Mouse (Mus musculus) right cerebral cortex, postnatal 4 days (tissue): ENCODE results near the gene 2210016F16Rik.
"Not testable (repeated sequence)": the region's sequence is repeated elsewhere in the genome, so short reads cannot be mapped to it uniquely, and the experiment has no call there.

ENCODE experiments used
- DNase-seq: peaks from one replicate; pipeline ENCODE4 v3.0.0-alpha.2; 2022

2210016F16Rik gene

DNA sequence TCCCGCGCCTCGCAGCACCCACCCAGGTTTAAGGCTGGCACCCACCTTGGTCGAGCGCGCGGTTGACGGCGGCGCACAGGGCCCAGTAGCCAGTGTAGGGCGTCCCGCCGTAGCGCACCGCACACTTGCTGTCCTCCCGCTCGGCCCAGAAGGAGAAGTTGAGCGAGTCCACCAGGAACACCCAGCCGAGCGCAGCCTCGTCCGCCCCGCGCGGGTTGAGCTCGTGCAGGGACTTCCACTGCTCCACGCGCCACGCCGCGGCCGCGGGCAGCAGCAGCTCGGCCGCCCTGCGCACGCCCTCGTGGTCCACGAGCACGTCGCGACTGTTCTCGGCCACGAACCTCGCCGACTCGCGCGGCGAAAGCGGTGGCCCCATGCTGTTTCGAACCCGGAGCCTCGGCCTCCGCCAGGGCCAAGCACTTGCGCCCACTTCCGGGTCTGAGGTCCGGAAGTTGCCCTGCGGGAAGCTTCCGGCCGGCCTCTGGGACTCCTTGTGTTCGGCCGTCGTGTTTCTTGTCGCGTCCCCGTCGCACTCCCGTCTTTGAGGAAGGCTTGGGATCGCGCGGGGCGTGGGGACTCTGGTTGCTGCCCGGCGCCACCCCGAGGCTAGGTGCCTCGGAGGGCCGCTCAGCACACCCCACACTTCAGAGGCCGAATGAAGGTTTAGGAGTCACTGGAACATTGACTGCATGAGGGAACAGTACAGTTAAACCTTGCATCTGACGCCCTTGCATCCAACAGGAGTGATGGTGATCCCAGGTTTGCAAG is at the start of gene 2210016F16Rik:
TSS of gene 2210016F16Rik (minus strand) at position 447 of the 768 bp plus-strand sequence.
- DNase-seq = peak; percentile 57

DNA sequence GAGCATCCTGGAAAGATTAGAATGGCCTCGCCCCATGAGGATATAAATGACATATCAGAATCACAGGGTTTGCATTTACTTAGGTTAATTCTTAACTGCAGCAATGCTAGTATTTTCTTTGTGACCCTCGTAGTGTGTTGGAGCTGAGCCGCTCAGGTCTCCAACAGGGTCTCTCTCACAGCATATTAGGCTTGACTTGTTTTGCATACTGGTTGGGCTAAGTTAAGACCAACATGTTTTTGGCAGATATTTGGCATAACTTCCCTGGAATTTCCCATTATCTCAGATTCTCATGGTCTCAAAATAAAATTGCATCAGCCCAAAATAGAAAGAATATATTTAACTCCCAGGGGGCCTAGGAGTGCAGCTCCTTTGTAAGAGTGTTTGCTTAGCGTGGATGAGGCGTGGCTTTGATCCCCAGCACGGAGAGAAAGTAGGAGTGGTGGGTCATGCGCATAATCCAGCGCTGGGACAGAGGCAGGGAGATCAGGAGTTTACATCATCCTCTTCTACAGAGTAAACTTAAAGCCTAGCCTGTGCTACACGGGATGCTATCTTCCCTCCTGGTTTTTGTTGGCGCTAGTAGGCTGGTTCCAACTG is 38.1 kb upstream of the 2210016F16Rik start:
- no peak for DNase-seq

DNA sequence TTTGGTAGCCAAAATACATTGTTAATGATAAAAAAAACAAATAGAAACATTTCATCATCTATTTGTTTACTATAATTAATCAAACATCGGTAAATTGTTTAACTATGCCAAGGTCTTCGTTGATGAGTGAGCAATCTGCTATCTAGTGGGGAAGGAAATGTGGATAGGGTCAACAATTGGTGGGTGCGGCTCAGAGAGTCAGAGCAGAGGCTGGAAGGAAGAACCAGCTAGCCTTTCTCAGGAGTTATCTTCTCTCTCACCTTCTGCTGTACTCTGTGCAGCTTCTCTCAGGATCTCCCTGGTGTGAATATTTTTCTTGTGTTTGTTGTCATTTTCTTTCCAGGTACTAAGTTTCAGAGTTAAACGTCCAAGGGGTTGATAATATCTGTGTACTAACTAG is 37.2 kb upstream of the 2210016F16Rik start:
- DNase-seq = no peak

DNA sequence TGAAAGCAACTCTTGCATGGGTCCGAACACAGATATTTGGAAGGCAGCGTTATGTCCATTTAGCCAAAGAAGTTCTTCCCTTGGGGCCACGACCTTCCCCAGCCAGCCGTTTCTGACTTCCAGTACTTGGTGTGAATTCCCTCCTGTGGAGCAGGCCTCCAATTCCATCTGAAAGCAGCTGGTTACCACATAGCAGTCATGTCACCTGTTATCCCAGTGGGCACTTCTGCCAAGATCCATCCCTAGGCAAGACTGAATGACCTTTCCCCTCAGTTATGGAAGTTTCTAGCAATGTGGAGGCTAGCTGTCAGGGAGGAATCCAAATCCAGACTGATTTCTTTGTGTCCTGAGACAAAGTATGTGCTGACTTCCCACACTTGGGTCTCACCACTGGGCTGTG is 36.0 kb upstream of the 2210016F16Rik start:
- no peak for DNase-seq

DNA sequence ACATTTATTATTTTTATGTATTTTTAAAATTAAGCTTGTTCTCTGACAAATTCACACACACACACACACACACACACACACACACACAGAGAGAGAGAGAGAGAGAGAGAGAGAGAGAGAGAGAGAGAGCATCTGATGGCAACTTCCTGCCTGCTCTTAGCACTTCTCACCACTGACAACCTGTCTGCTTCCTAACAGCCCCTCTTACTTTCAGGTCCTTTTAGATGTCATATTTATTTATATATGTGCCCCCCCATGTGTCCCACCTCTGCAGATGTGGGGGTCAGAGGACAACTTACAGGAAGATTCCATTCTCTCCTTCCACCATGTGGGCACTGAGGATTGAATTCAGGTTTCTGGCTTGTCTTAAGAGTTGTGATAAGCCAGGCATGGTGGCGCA is 34.2 kb upstream of the 2210016F16Rik start:
- no peak for DNase-seq

DNA sequence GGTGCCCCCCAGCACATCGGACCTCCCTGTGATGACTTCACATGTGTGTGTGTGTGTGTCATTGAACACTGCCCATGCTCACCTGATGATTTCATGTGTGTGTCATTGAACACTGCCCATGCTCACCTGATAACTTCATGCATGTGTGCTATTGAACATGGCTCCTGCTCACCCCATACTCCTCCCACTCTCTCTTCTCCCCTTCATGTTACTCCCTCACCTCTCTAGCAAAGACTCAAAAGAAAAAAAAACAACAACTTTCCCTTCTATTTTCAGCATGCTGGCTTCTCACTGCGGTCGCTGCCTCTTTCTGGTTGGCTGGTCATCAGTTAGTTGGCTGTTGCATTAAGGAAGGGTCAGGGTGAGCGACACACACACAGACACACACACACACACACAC is 33.6 kb upstream of the 2210016F16Rik start:
- no peak for DNase-seq

DNA sequence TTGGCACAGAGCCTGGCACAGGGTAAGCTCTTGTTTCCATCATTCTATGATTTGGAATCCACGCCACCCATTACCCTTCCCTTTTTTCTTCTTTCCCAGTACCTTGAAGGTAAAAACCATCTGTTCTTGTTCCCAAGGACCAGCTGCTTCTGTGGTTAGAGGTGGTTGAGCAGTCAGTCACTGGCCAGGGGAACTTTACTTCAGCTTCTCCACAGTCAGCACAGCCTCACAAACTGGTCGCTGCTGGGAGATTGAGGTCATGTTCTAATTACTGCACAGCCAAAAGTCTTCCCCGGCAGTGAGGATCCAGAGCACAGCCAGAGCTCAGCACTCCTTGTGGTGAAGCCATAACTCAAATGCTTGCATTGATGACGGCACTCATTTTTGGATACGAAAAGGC is 30.8 kb upstream of the 2210016F16Rik start:
- no peak for DNase-seq

DNA sequence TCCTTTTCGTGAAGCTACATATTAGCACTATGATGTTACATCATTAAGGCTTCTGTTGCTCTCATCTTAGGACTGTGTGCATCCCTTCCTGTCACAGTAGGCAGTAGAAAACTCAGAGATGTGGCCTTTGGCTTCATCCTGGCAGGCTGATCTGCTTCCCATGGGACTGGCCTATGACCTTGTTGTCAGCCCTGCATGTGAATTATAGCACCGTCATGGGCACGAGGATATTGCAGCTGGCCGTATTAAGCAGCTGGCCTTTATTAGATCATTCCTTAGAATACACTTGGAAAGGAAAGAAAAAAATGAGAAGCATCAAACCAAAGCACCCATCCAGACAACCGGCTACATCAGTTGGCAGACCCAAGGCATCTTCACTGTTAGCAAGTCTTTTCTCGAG is 30.3 kb upstream of the 2210016F16Rik start:
- DNase-seq = no peak

DNA sequence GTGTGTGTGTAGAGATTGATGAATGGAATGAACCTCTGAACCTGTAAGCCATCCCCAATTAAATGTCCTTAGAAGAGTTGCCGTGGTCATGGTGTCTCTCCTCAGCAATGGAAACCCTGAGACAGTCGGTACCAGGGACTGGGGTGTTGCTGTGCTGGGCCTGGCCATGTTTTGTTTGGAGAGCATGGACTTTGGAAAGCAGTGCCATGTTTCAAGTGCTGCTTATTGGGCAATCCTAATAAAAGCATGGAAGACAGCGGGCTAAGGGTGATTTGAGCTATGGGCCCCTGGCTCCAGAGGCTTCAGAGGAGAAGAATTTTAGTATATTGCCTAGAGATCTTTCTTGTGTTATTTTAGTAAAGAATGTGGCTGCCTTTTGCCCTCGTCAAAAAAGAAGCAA is 26.0 kb upstream of the 2210016F16Rik start:
- DNase-seq = no peak

DNA sequence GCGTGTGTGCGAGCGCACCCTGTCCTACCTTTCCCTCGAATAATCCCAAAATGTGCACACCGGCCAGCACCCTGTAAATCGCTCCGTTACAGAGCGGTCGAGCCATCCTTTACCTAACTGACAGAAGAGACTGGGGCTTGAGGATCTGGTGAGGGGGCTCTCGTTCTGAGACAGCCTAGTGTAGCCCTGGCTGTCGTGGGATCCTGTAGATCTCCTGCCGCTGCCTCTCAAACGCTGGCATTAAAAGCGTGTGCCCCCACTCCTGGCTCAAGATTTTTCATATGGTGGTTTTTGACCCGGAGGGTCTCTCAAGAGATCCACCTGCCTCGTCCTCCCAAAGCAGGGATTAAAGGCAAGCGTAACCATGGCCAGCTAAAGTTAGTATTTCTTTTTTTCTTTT is 18.2 kb upstream of the 2210016F16Rik start, which contains the start of gene Hnrnpk:
TSS of gene Hnrnpk (minus strand) at position 101 of the 400 bp plus-strand sequence.
- not testable (repeated sequence) for DNase-seq

DNA sequence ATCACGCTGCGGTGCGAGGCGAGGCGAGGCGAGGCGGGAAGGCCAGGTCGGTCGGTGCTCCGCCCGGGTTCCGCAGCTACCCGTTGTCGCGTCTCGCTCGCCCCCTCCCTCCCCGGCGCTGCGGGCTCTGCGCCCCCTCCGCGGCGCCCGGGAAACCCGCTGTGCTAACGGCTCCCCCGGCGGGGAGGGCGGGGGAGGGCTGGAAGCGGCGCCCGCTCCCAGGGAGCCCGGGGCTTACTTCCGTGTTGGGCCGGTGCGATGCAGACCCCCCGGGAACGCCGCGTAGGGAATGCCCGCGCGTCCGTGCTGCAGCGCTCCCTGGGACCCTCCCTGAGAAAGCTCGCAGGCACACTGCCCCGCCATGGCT is 17.7 kb upstream of the 2210016F16Rik start:
- DNase-seq = no peak

DNA sequence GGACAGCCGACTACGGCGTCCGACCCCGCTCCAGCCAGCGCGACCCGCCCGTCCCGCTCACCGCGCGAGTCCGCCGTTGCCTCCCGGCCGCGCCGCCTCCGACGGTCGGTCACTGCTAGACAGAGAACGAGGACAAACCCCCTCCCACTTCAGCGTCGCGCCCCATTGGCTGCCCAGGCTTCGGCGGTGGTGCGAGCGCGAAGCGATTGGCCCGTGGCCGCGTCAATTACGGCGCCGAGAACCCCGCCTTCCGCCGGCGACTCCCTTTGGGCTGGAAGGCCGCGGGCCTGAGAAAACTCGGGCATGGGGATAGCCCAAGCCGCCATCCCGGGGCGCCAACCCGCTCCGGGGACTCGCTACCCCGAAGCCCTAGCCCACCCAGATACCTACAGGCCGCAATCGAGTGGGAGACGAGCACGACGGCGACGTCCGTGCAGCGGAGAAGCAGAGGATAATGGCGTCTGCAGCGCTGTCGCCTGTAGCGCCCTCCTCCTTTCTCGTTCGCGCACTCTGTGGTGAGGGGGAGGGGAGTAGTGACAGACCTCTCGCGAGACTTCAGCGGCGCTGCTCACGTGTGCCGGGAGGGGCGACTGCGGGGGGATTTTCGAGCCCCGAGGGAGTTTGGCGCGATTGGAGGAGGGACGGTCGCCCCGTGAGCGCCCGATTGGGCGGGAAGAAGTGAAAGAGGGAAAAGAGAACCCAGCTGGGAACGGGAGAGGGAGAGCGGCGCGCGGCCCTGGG is 17.1 kb upstream of the 2210016F16Rik start, which contains the start of gene Rmi1:
TSS of gene Rmi1 (plus strand) at position 246 of the 741 bp plus-strand sequence.
- peak; percentile 98 for DNase-seq

DNA sequence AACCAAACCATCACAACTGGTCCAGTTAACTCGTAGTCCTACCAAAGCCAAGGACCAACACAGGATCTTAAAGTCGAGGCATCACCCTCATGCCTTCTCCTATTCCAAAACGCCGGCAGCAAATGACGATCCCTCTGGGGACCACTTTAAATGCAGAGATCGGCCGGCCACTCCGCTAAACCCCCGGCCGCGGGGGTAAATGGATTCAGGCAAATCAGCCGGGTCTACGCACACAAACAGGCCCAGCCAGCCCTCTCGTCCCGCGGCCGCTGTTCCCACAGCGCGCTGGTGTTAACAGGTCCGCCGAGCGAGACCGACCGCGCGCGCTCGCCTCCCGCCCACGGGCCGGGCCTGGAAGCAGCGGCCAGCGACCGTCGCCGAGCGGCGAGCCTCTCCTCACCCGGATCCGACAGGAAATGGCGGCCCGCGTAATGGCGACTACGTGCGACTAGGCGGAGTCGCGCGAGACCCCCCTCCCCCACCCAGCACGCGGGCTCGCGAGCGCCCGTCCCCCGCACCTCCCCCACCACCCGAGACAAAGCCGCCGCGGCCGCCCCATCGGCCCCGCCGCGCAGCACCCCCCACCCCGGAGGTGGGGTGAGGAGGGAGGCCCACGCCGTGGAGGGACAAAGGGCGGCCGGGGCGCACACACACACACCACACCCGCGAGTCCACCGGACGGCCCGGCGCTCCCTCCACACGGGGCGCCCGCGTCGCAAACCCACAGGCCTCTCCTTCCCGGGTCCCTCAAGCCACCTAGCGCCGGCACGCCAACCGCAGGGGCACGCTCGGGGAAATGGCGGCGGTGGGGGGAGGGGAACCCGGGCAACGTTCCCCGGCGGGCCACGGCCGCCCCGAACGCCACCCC is 16.3 kb upstream of the 2210016F16Rik start:
- DNase-seq = peak; percentile 90

DNA sequence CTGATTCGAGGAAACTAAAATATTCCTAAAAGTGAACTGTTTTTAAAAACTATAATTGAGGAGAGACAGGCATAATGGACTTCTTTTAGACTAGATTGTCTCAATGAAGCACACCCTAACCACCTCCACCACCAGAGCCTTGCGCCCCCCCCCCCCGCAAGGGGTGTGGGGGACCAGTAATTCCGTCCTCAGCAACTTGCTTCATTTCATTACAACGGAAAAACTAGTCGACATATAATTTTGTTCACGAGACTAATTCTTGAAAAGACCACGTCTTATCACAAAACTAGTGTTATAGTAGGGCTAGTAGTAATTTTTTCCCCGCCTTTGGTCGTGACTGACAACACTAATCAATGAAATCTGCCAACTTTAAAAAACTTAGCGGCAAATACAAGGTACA is 15.6 kb upstream of the 2210016F16Rik start:
- no peak for DNase-seq

DNA sequence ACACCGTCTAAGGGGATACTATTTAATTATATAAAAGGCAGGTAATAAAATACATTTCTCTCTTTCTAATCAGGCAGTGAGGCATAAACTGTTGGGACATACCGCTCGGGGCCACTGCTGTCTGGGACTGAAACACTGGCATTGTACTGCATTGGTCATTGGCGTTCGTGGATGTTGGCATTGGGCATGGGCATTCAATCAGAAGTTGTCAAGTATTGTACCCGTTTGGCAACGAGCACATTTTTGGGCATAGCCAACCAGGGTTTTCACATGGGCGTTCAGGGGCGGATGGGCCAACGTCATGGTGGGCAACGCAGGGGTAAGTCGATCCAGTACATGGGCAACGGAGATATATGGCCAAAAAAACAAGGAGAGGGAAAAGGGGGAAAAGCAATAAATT is 12.6 kb upstream of the 2210016F16Rik start:
- DNase-seq = no peak

DNA sequence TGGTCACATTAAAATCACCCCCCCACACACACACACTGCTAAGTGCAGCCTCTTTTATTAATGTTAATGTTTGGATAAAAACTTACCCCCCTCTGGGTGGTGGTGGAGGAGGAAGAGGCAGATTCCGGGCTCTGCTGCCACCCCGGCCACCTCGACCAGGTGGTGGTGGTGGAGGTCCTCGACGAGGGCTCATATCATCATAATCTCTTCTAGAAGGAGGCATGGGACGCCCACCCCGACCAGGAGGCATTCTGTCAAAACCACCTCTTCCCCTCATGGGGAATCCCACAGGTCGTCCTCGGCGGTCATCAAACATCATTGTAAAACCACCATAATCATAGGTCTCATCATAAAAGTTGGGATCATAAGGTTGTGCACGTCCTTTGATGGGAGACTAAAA is 9.4 kb upstream of the 2210016F16Rik start:
- DNase-seq = not testable (repeated sequence)

DNA sequence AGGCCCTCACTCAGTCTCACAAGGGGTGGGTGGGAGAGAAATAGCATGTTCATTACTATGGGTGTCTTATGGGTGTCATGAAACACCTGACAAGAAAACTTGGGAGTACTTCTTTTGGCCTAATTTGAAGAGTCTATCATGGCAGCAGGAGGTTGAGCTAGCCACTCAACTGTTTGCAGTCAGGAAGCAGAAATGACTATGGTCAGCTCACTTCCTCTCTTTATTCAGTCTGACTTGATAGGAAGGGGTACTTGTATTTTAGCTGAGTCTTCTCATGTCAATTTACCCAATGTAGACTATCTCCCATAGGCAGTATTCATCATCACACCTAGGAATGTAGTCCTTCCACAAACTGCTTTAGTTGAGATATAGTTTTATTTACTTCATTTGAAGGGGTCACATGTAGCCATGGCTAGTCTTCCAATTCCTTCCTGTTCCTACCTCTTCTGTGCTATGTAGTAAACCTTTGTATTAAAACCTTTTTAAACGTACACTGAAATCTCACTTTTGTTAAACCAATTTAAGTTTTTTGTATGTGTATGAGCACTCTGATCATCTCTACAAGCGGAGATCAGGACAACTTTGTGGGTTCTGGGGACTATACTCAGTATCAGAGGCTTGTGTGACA is 4.4 kb upstream of the 2210016F16Rik start:
- no peak for DNase-seq

DNA sequence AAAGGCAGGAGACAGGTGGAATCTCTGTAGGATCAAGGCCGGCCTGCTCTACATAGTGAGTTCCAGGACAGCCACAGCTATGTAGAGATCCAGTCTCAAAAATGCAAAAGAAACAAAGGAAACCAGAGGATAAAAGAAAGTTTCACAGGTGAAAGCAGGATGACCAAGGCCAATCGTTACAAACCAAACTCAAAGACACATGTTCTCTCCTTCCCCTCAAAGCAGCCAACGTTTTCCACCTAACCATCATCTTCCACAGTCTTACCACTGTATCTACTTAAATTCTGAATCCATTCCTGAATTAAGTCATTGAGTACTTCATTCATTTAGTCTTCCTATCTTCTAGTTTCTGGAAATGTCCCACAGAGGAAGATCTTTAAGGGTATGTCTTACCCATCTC is 3.4 kb upstream of the 2210016F16Rik start:
- DNase-seq = no peak

DNA sequence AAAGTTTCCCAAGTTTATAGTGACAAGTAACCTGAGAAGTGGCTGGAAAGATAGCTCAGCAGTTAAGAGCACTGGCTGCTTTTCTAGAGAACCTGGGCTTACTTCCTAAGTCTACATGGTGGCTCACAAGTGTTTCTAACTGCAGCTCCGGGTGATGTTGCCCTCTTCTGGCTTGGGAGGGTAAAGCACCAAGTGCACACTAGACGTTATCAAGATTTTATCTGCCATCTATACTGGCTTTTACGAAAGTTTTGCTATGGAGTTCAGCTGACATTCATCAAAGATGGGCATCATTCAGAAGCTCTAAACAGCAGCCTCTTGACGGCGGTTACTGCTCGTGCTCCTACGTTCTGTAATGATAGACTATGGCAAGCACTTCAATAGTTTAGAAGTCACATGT is 2.9 kb upstream of the 2210016F16Rik start:
- DNase-seq = peak; percentile 73

DNA sequence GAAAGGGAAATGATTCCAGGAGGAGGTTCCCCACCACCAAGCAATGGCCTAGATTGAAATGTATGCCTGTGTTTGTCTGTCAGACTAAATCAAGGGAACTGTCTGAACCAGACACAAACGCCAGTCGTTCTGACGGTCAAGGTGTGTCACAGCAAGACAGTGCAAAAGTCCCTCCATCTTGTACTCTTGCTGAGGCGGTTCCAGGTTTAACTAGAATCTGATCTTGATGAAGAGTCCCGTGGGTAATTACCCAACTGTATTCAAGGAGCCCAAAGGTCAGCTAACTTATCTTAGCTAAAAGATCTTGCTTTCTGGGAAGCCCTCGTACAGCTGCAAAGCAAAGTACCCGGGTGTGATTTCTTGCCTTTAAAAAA is 509 bp upstream of the 2210016F16Rik start:
- no peak for DNase-seq

DNA sequence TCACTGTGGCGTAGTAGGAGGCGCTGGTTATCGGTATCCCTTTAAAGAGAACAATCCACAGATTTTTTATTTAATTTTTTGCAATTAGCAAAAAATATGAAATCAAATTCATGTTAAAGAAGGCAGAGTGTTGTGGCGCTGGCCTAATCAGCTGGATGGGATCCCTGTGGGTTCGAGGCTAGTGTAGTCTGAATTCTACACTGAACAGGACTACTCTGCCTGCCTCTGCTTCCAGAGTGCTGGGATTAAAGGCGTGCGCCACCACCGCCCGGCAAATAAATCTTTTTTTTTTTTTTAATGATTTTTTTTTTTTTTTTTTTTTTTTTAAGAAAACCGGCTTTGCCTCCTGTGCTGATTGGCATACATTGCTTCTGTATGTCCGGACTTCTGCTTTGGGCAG is 654 bp downstream of the 2210016F16Rik start:
- no peak for DNase-seq

DNA sequence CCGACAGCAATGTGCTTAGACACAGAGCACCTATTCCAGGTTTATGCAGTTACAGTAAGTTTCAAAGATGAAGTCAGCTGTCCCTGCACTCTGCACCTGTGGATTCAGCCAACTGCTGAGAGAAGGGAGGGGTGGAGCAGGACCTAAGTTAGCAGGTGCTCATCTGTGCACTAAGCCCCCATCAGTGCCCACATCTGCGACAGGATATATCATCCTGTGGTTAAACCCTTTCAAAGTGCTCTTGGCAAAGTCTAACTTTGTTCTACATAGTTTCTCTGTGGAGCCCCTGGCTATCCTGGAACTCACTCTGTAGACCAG is 11.9 kb downstream of the 2210016F16Rik start:
- no peak for DNase-seq
